Mouse (Mus musculus): Measurements from ENCODE around the gene Psme1.

Psme1 gene

GRCm38 (mm10) chr14:55570588-55570987 is 7.3 kb upstream of the Psme1 start:
- no peak for DNase-seq (ENCODE audit: low read depth, low spot score)

- no peak for DNase-seq (ENCODE audit: low read depth, low spot score)
These were observed 6.2 kb upstream of the Psme1 start for GRCm38 (mm10) chr14:55571760-55572159.

GRCm38 (mm10) chr14:55575302-55575701 is 2.6 kb upstream of the Psme1 start, which contains the start of gene Fitm1:
Gene Fitm1, plus strand, starts transcription at chr14:55575617.
- DNase-seq (ENCODE audit: low read depth, low spot score) = no peak

- DNase-seq (ENCODE audit: low read depth, low spot score) = no peak
These were observed 2.2 kb upstream of the Psme1 start for GRCm38 (mm10) chr14:55575711-55576110.

- no peak for DNase-seq (ENCODE audit: low read depth, low spot score)
These were observed 1.5 kb upstream of the Psme1 start for GRCm38 (mm10) chr14:55576376-55576775.

- no peak for DNase-seq (ENCODE audit: low read depth, low spot score)
These were observed 846 bp downstream of the Psme1 start for GRCm38 (mm10) chr14:55578668-55579269.

GRCm38 (mm10) chr14:55579511-55580496 is 1.9 kb downstream of the Psme1 start:
- DNase-seq (ENCODE audit: low read depth, low spot score) = no peak

- no peak for DNase-seq (ENCODE audit: low read depth, low spot score)
These were observed 2.8 kb downstream of the Psme1 start for GRCm38 (mm10) chr14:55580731-55581130.

GRCm38 (mm10) chr14:55581981-55582681 is 4.2 kb downstream of the Psme1 start:
- no peak for DNase-seq (ENCODE audit: low read depth, low spot score)

GRCm38 (mm10) chr14:55584303-55584701 is 6.4 kb downstream of the Psme1 start:
- no peak for DNase-seq (ENCODE audit: low read depth, low spot score)

GRCm38 (mm10) chr14:55584702-55585565 is 7.0 kb downstream of the Psme1 start, which contains the start of gene Emc9:
Gene Emc9, minus strand, starts transcription at chr14:55585302.
- no peak for DNase-seq (ENCODE audit: low read depth, low spot score)

- DNase-seq (ENCODE audit: low read depth, low spot score) = no peak
These were observed 7.6 kb downstream of the Psme1 start for GRCm38 (mm10) chr14:55585566-55585960.

GRCm38 (mm10) chr14:55586149-55586548 is 8.2 kb downstream of the Psme1 start:
- no peak for DNase-seq (ENCODE audit: low read depth, low spot score)

GRCm38 (mm10) chr14:55589271-55589670 is 11.3 kb downstream of the Psme1 start:
- no peak for DNase-seq (ENCODE audit: low read depth, low spot score)

- DNase-seq (ENCODE audit: low read depth, low spot score) = no peak
These were observed 12.0 kb downstream of the Psme1 start for GRCm38 (mm10) chr14:55589771-55590448.

- peak; percentile 94 for DNase-seq (ENCODE audit: low read depth, low spot score)
These were observed 12.9 kb downstream of the Psme1 start, which contains the start of gene Psme2 for GRCm38 (mm10) chr14:55590748-55591330. Gene Psme2, minus strand, starts transcription at chr14:55591113.

GRCm38 (mm10) chr14:55591331-55591891 is 13.5 kb downstream of the Psme1 start, which contains the start of gene Rnf31:
Gene Rnf31, plus strand, starts transcription at chr14:55591708.
- peak; percentile 89 for DNase-seq (ENCODE audit: low read depth, low spot score)

GRCm38 (mm10) chr14:55592226-55592625 is 14.3 kb downstream of the Psme1 start:
- no peak for DNase-seq (ENCODE audit: low read depth, low spot score)

GRCm38 (mm10) chr14:55596036-55596690 is 18.2 kb downstream of the Psme1 start:
- no peak for DNase-seq (ENCODE audit: low read depth, low spot score)
